Mouse (Mus musculus): Measurements from ENCODE around the gene Olfr281. TPM values are rescaled to one million over a fixed set of nuclear protein-coding genes. Genes with fewer than 3 reads are reported as not detected.
A peak's percentile ranks its signal among the peaks of the same experiment; 100 is the strongest.

The Olfr281 gene
- polyA plus RNA-seq, 3 experiments from 2014 or later, result not detected

DNA sequence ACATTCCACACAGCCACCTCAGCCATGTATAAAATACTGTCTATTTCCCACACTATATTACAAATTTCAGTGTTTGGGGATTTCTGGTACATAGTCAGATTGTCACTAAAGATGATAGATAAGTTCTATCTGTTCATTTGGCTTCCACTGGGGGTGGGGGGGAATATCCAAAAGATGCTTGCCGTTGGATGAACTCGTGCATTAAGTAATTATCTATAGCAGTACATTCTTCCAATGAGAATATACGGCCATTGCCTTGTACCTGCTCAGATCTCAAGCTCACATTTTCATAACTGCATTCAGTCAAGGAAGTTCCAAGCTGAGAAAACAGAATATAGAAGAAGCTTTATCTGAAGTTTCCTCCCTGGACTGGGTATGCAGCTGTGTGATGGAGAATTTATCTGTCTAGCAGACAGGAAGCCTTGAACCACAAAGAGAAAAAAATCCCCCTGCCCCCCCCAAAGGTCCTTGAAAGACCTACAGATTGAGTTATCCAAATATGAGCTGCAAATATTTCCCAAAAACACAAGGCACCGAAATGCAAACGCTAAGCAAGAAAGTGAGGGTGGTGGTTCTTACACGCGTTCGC lies 34.1 kb downstream of the Olfr281 start:
- ATAC-seq, result no peak

- no peak for ATAC-seq
These were observed 38.9 kb downstream of the Olfr281 start for GRCm38 (mm10) chr15:98491332-98491731.

DNA sequence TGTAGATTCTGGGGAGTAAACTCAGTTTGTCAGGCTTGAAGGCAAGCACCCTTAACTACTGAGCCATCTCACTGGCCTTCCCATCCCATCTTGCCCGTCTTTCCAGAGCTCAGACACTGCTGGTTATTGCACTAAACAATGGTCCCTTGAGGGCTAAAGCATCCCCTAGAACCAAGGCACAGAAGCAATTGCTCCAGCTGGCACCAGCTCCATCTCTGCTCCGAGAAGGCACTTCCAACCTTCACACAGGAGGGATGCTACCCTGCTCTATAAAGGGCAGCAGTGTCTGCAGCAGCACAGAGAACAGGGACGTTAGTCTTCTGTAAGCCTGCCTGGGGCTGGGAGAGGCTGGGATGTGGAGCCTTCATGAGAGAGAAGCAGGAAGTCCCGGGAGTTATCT lies 39.7 kb downstream of the Olfr281 start, which contains the start of gene Olfr279:
Olfr279 (plus strand) TSS at position 301 of the 400 bp plus-strand sequence.
- no peak for ATAC-seq

- ATAC-seq, result no peak
These were observed 45.2 kb downstream of the Olfr281 start for GRCm38 (mm10) chr15:98497631-98498030.

- ATAC-seq, result no peak
These were observed 50.9 kb downstream of the Olfr281 start for GRCm38 (mm10) chr15:98503317-98503716.

- peak; percentile 41 for ATAC-seq
These were observed 52.1 kb downstream of the Olfr281 start for GRCm38 (mm10) chr15:98504514-98504913.

- no peak for ATAC-seq
These were observed 54.0 kb downstream of the Olfr281 start for GRCm38 (mm10) chr15:98506253-98506957.

- no peak for ATAC-seq
These were observed 54.9 kb downstream of the Olfr281 start for GRCm38 (mm10) chr15:98507321-98507720.

DNA sequence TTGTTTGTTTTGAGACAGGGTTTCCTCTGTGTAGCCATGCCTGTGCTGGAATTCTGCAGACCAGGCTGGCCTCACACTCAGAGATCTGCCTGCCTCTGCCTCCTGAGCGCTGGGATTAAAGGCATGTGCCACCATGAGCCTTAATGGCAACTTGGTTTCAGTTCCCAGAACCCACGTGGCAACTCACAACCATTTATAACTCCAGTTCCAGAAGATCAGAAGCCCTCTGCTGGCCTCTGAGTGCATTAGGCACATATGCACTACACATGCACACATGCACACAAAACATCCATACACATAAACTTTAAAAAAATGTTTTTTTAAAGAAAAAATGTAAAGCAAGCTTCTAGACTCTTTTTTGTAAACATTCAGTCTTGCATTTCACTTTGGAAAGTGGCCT lies 57.0 kb downstream of the Olfr281 start:
- ATAC-seq, result no peak

Other genes starting within 250 kb of the Olfr281 start
- not detected for gene Gm44579, start 231.6 kb upstream of the Olfr281 start, polyA plus RNA-seq (2017; shearing (Covaris generic))
- not detected for gene Olfr287, start 231.5 kb upstream of the Olfr281 start, polyA plus RNA-seq (2017; shearing (Covaris generic))
- not detected for gene Olfr286, start 218.1 kb upstream of the Olfr281 start, polyA plus RNA-seq (2017; shearing (Covaris generic))
- not detected for gene H1fnt, start 195.3 kb upstream of the Olfr281 start, polyA plus RNA-seq (2017; shearing (Covaris generic))
- gene Zfp641, start 156.4 kb upstream of the Olfr281 start, polyA plus RNA-seq (2017; shearing (Covaris generic)), result not detected
- not detected for gene Olfr285, start 135.2 kb upstream of the Olfr281 start, polyA plus RNA-seq (2017; shearing (Covaris generic))
- not detected for gene Olfr284, start 111.6 kb upstream of the Olfr281 start, polyA plus RNA-seq (2017; shearing (Covaris generic))
- gene Olfr283, start 71.6 kb upstream of the Olfr281 start, polyA plus RNA-seq (2017; shearing (Covaris generic)), result not detected
- not detected for gene Olfr282, start 21.4 kb upstream of the Olfr281 start, polyA plus RNA-seq (2017; shearing (Covaris generic))
- gene OR5BS1P, start 17.3 kb downstream of the Olfr281 start, polyA plus RNA-seq (2017; shearing (Covaris generic)), result not detected
- not detected for gene Lalba, start 30.1 kb downstream of the Olfr281 start, polyA plus RNA-seq (2017; shearing (Covaris generic))
- gene Olfr279, start 39.8 kb downstream of the Olfr281 start, polyA plus RNA-seq (2017; shearing (Covaris generic)), result under 1 TPM in 2 of 3 experiments, not detected in 1; 0.06 to 0.07 TPM
- 10 to 100 TPM; 29.4 to 33.1 (median 32.4) TPM for gene Kansl2, start 81.7 kb downstream of the Olfr281 start, polyA plus RNA-seq (2017; shearing (Covaris generic))
- gene Ccnt1, start 118.3 kb downstream of the Olfr281 start, polyA plus RNA-seq (2017; shearing (Covaris generic)), result 10 to 100 TPM; 69.3 to 99.2 (median 86.3) TPM
- not detected for gene 4930415O20Rik, start 118.4 kb downstream of the Olfr281 start, polyA plus RNA-seq (2017; shearing (Covaris generic))
- gene Adcy6, start 157.5 kb downstream of the Olfr281 start, polyA plus RNA-seq (2017; shearing (Covaris generic)), result under 1 TPM in 2 of 3 experiments, not detected in 1; 0.28 to 0.44 TPM
- under 1 TPM in 2 of 3 experiments, not detected in 1; 0.30 to 0.38 TPM for gene Cacnb3, start 178.3 kb downstream of the Olfr281 start, polyA plus RNA-seq (2017; shearing (Covaris generic))
- gene Ddx23, start 210.3 kb downstream of the Olfr281 start, polyA plus RNA-seq (2017; shearing (Covaris generic)), result 10 to 100 TPM; 15.4 to 37.0 (median 37.0) TPM
- 1 to 10 TPM in 1 of 3 experiments, under 1 TPM in 2; 0.94 to 1.8 (median 0.99) TPM for gene Rnd1, start 224.9 kb downstream of the Olfr281 start, polyA plus RNA-seq (2017; shearing (Covaris generic))

All from inflammation-experienced regulatory T-cells, adult 6 months (primary cell).